Mouse (Mus musculus): ENCODE data around the gene Uba5. TPM values are rescaled to one million over a fixed set of nuclear protein-coding genes. Genes with fewer than 3 reads are reported as not detected.

Uba5 gene
- total RNA-seq (2015; ENCODE audit: low replicate concordance) (7.1 and 7.9 TPM in 2 replicates), total RNA-seq (2017; ENCODE audit: low replicate concordance) (9.8 and 10.7 TPM in 2 replicates)

- ATAC-seq (replicated peaks; ENCODE audit: low FRiP score, poor library complexity, severe bottlenecking) = peak; percentile 90; the same call in 1 of the 2 replicates
Measured at GRCm38 (mm10) chr9:104062430-104063243, at the start of gene Uba5. TSS of gene Uba5 (minus strand) at chr9:104063134.

GRCm38 (mm10) chr9:104109151-104109550 is 46.2 kb upstream of the Uba5 start:
- ATAC-seq (replicated peaks; ENCODE audit: low FRiP score, poor library complexity, severe bottlenecking) = no peak

- no peak for ATAC-seq (replicated peaks; ENCODE audit: low FRiP score, poor library complexity, severe bottlenecking)
Measured at GRCm38 (mm10) chr9:104108571-104109143, 45.7 kb upstream of the Uba5 start.

- ATAC-seq (replicated peaks; ENCODE audit: low FRiP score, poor library complexity, severe bottlenecking) = no peak
Measured at GRCm38 (mm10) chr9:104107482-104107881, 44.5 kb upstream of the Uba5 start.

- ATAC-seq (replicated peaks; ENCODE audit: low FRiP score, poor library complexity, severe bottlenecking) = no peak
Measured at GRCm38 (mm10) chr9:104106930-104107329, 44.0 kb upstream of the Uba5 start.

- ATAC-seq (replicated peaks; ENCODE audit: low FRiP score, poor library complexity, severe bottlenecking) = no peak
Measured at GRCm38 (mm10) chr9:104104986-104105385, 42.1 kb upstream of the Uba5 start.

GRCm38 (mm10) chr9:104102901-104103300 is 40.0 kb upstream of the Uba5 start:
- no peak for ATAC-seq (replicated peaks; ENCODE audit: low FRiP score, poor library complexity, severe bottlenecking)

GRCm38 (mm10) chr9:104102301-104102700 is 39.4 kb upstream of the Uba5 start:
- no peak for ATAC-seq (replicated peaks; ENCODE audit: low FRiP score, poor library complexity, severe bottlenecking)

GRCm38 (mm10) chr9:104101458-104101857 is 38.5 kb upstream of the Uba5 start:
- ATAC-seq (replicated peaks; ENCODE audit: low FRiP score, poor library complexity, severe bottlenecking) = no peak

- ATAC-seq (replicated peaks; ENCODE audit: low FRiP score, poor library complexity, severe bottlenecking) = no peak
Measured at GRCm38 (mm10) chr9:104100822-104101221, 37.9 kb upstream of the Uba5 start.

GRCm38 (mm10) chr9:104099060-104099459 is 36.1 kb upstream of the Uba5 start:
- no peak for ATAC-seq (replicated peaks; ENCODE audit: low FRiP score, poor library complexity, severe bottlenecking)

- no peak for ATAC-seq (replicated peaks; ENCODE audit: low FRiP score, poor library complexity, severe bottlenecking)
Measured at GRCm38 (mm10) chr9:104098256-104098655, 35.3 kb upstream of the Uba5 start.

GRCm38 (mm10) chr9:104092945-104093344 is 30.0 kb upstream of the Uba5 start:
- ATAC-seq (replicated peaks; ENCODE audit: low FRiP score, poor library complexity, severe bottlenecking) = no peak

GRCm38 (mm10) chr9:104088555-104088954 is 25.6 kb upstream of the Uba5 start:
- no peak for ATAC-seq (replicated peaks; ENCODE audit: low FRiP score, poor library complexity, severe bottlenecking)

- no peak for ATAC-seq (replicated peaks; ENCODE audit: low FRiP score, poor library complexity, severe bottlenecking)
Measured at GRCm38 (mm10) chr9:104085730-104086429, 22.9 kb upstream of the Uba5 start.

- no peak for ATAC-seq (replicated peaks; ENCODE audit: low FRiP score, poor library complexity, severe bottlenecking)
Measured at GRCm38 (mm10) chr9:104080038-104080437, 17.1 kb upstream of the Uba5 start.

- peak; percentile 84 for ATAC-seq (replicated peaks; ENCODE audit: low FRiP score, poor library complexity, severe bottlenecking)
Measured at GRCm38 (mm10) chr9:104079379-104079778, 16.4 kb upstream of the Uba5 start.

GRCm38 (mm10) chr9:104078780-104079179 is 15.8 kb upstream of the Uba5 start:
- no peak for ATAC-seq (replicated peaks; ENCODE audit: low FRiP score, poor library complexity, severe bottlenecking)

GRCm38 (mm10) chr9:104075808-104076207 is 12.9 kb upstream of the Uba5 start:
- 0 out of 2 replicates have a peak, but pooled peaks have one; percentile 47 for ATAC-seq (replicated peaks; ENCODE audit: low FRiP score, poor library complexity, severe bottlenecking)

- no peak for ATAC-seq (replicated peaks; ENCODE audit: low FRiP score, poor library complexity, severe bottlenecking)
Measured at GRCm38 (mm10) chr9:104070863-104071604, 8.1 kb upstream of the Uba5 start.

Data from erythroblast, adult 5-6 weeks (primary cell).